Mouse (Mus musculus) G1E-ER4 (cell line): ENCODE measurements around the gene Hrk. TPM values are rescaled to one million over a fixed set of nuclear protein-coding genes. Genes with fewer than 3 reads are reported as not detected.

Source experiments
- GATA1 ChIP-seq: IDR thresholded peaks from one replicate; pipeline ENCODE4 v1.8.0; 2012; ENCODE audit warnings: low read length, inconsistent platforms
- polyA plus RNA-seq: library from polyadenylated mRNA; stranded (reverse); fragments of >175 nt; gene quantifications from 2 replicates; pipeline ENCODE4 v1.2.3, GENCODE M21; 2012

Gene Hrk
- polyA plus RNA-seq, 1 experiment: not detected

GRCm38 (mm10) chr5:118147264-118147663, 17.2 kb upstream of the Hrk start:
- TF ChIP-seq GATA1: no peak

DNA sequence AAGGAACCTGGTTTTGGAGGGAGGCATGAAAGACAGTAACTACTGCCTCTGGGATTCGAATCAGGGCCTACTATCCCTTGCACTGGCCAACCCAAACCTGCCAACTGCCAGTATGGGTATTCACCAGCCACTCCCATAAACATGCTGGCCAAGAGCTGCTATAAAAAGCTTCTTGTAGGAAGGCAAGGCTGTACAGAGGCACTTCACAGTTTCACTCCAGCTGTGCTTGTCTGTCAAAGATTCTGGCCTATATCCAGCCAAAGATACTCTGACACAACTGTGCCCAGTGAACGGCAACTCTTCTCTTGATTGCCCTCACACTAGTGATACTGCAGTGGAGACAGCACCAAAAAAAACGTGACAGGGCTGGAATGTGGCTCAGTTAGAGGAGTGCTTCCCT, 14.7 kb upstream of the Hrk start:
- TF ChIP-seq GATA1: no peak

DNA sequence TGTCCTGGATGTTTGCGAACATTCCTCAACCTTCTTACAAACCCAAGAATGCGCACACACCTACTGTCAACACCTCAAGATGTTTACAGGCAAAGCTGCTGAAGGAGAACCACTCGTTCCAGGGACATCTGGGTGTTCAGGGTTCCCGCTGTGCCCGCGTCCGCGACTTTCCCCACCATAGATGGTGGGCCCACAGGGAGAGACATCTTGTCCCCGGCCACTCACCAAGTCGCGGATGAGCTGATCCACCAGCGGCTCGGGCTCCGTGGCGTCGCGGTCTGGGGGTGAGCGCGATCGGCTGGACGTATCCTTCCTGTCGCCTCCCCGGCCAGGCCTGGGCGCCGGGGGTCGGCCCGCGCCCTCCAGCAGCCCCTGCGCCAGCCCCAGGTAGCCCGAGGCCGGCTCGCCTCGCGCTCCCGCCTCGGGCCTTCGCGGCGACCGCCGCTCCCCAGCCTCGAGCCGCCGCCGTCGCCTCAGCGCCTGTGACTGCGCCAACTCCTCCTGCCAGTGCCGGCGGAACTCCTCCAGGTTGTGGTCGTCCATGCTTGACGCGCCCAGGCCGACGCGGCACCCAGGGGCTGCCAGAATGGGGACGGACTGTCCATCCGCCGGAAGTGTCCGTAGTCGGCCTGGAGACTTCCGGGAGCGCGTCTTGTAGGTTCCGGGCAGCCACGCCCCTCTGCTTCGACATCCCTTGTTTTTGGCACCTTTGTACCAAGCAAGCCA, 9.4 kb upstream of the Hrk start, which contains the start of gene Fbxw8:
Fbxw8 (minus strand) TSS at position 626 of the 726 bp plus-strand sequence.
- no peak for TF ChIP-seq GATA1

DNA sequence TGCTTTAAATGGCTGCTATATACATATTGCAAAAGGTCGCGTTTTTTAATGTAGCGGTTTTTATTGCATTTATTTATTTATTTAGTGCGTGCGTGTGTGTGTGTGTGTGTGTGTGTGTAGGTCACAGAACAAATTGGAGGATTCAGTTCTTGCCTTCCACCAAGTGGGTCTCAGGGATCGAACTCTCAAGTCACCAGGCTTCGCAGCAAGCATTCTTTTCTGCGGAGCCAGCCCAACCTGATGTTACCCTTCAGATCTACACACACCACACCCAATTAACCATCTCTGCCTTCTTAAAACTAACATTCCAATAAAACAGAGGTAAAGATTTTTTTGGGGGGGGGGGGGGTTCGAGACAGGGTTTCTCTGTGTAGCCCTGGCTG, 8.9 kb upstream of the Hrk start:
- TF ChIP-seq GATA1: no peak

GRCm38 (mm10) chr5:118156976-118157375, 7.5 kb upstream of the Hrk start:
- no peak for TF ChIP-seq GATA1

GRCm38 (mm10) chr5:118160691-118161090, 3.8 kb upstream of the Hrk start:
- TF ChIP-seq GATA1: no peak

GRCm38 (mm10) chr5:118165462-118165861, 1.0 kb downstream of the Hrk start:
- TF ChIP-seq GATA1: no peak

GRCm38 (mm10) chr5:118167561-118167995, 3.1 kb downstream of the Hrk start:
- TF ChIP-seq GATA1: no peak

DNA sequence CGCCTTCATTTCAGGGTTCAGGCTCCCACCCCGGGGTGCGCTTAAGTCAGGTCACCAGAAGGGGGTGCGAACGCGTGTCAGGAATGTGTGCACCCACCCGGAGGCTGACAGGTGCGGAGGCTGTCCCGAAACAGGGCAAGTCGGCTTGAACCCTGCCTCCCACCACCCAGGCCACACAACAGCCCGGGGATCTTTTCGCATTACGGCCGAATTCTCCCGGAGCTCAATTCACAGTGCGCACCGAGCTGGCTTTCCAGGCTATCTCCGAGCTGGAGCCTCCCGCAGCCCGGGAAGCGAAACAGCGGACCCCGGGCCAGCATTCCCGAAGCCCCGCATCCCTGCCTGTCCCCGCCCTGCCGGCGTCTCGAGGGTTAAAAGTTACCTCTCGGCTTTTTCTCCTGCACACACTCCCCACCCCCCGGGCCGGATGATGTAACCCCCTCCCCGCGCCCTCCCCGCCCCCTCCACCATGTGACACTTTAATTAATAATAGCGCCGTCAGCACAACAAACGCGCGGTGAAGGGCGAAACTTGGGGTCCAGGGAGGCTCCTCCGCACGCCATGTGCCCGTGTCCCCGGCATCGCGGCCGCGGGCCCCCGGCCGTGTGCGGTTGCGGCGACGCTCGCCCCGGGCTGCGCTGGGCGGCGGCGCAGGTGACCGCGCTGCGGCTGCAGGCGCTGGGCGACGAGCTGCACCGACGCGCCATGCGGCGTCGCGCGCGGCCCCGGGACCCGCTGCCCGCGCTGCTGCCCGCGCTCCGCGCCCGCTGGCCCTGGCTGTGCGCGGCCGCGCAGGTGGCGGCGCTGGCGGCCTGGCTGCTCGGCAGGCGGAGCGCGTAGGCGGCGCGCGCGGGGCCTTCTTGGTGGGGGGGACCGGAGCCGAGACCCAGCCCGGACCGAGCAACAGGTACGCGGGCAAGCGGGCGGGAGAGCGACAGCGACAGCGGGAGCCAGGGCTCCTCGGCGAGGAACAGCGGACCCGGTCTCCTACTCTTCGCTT, 5.1 kb downstream of the Hrk start:
- TF ChIP-seq GATA1: no peak

GRCm38 (mm10) chr5:118170888-118171529, 6.6 kb downstream of the Hrk start:
- no peak for TF ChIP-seq GATA1

DNA sequence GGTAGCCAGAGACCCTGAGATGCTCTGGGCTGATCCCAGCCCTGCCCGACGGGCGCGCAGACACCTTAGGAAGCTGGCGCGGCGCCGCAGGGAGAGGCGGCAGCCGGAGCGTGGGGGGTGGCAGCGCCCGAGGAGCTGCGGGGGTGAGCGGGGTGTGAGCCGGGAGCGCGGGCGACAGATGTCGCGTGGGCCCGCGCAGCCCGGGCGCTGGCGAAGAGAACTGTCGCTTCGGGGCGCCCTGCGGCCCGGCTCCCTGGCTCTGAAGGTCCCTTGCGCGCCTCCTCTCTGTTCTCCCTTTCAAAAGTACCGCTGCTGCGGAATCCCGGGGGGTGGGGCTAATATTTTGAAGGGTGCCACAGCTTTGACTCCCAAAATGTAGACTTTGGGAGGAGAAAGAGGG, 7.2 kb downstream of the Hrk start:
- TF ChIP-seq GATA1: no peak

GRCm38 (mm10) chr5:118172078-118172723, 7.8 kb downstream of the Hrk start:
- no peak for TF ChIP-seq GATA1

DNA sequence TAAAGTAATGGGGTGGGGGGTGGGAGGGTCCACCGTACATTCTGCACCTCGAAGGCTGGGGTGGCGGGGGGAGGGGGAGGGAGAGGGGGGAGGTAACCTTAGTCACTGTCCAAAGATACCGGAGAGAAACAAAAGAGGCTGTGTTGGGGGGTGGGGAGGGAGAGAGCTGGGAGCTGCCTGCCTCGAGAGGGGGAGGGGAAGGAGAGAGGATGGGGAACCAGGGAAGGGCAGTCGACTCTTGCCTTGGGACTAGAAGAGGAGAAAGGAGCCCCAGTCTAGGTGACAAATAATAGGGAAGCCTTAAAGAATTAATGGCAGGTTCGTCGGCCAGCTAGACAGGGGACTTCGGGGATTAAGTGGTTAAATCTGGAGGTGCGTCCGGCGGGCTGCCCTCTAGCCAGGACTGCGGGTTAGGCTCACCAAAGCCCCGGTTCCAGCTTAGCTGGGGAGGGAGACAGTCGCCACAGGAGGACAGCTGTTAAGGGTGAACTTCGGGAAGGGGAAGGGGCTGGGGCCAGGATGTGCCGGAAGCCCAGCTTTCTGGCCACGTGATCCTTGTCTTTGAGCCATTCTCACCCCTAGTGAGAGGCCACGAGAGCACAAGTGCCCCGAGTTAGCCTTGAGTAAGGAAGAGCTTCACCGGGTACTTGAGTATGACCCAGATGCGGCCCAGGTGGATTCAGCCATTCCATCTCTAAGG, 10.0 kb downstream of the Hrk start:
- no peak for TF ChIP-seq GATA1

DNA sequence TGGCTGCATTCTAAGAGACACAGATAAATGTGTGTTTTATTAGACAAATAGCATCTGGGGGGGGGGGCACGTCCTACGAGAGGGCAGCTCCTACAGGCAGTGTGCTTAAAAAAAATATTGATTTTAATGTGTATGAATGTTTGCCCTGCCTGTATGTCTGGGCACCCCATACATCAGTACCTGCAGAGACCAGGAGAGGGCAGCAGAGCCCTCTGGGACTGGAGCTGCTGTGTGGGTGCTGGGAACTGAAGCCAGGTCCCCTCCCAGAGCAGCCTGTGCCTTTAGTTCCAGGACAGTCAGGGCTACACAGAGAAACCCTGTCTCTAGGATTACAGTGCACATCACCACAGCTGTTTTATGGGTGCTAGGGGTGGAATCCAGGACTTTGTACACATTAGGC, 10.7 kb downstream of the Hrk start:
- no peak for TF ChIP-seq GATA1

- TF ChIP-seq GATA1: no peak
Measured at GRCm38 (mm10) chr5:118177640-118178039, 13.2 kb downstream of the Hrk start.
